Mouse (Mus musculus) intestine, embryonic 14.5 days (tissue): ENCODE data around the gene 1700028P14Rik. TPM values are rescaled to one million over a fixed set of nuclear protein-coding genes. Genes with fewer than 3 reads are reported as not detected.

Experiments used
- ATAC-seq: fragments of 200-750 bp; cut with Nextera tagmentation; replicated peaks from 2 replicates; pipeline ENCODE4 v1.8.0; 2017; ENCODE audit warnings: low read depth, moderate number of reproducible peaks, moderate TSS enrichment, moderate library complexity; ENCODE audit not compliant: low FRiP score, low TSS enrichment
- DNase-seq: peaks from one replicate; pipeline ENCODE4 v3.0.0-alpha.2; 2018; ENCODE audit warnings: low spot score
- H3K27ac ChIP-seq: fragments of 300-500 bp; sonication (generic); 2 replicates; pipeline ENCODE4 v1.5.1; 2014; ENCODE audit warnings: low read depth, mild to moderate bottlenecking, control low read depth
- H3K27me3 ChIP-seq: fragments of 300-500 bp; sonication (generic); replicated peaks from 2 replicates; pipeline ENCODE4 v1.6.1; 2014; ENCODE audit warnings: low read length, control low read depth; ENCODE audit not compliant: control insufficient read depth, insufficient read depth
- H3K36me3 ChIP-seq: fragments of 300-500 bp; sonication (generic); 2 replicates; pipeline ENCODE4 v1.6.1; 2014; ENCODE audit warnings: low read length, control low read depth; ENCODE audit not compliant: control insufficient read depth, insufficient read depth
- H3K4me1 ChIP-seq: fragments of 300-500 bp; sonication (generic); replicated peaks from 2 replicates; pipeline ENCODE4 v1.6.1; 2014; ENCODE audit warnings: low read length, control low read depth, mixed read lengths; ENCODE audit not compliant: control insufficient read depth, insufficient read depth
- H3K4me2 ChIP-seq: fragments of 300-500 bp; sonication (generic); 2 replicates; pipeline ENCODE4 v1.6.1; 2014; ENCODE audit warnings: low read length
- H3K4me3 ChIP-seq: fragments of 300-500 bp; sonication (generic); 2 replicates; pipeline ENCODE4 v1.5.1; 2014; ENCODE audit warnings: low read depth, low read length, control low read depth, mixed read lengths
- H3K9ac ChIP-seq: fragments of 300-500 bp; sonication (generic); 2 replicates; pipeline ENCODE4 v1.6.1; 2014; ENCODE audit warnings: mild to moderate bottlenecking, low read length
- H3K9me3 ChIP-seq: fragments of 300-500 bp; sonication (generic); 2 replicates; pipeline ENCODE4 v1.6.1; 2016; ENCODE audit warnings: low read length, control low read depth; ENCODE audit not compliant: control insufficient read depth
- WGBS: fragments of 180-500 bp; shearing (Covaris S2); extraction: QIAGEN DNeasy Blood & Tissue Kit; methylation state at CpG from one replicate; pipeline ENCODE4 v1.1.7; 2014; 5-methylcytosine and 5-hydroxymethylcytosine counted together
- polyA plus RNA-seq: library from polyadenylated mRNA; unstranded; fragments of >200 nt; fragmentation: Nextera tagmentation; extraction: Ambion mirVana; gene quantifications from 2 replicates; pipeline ENCODE4 v1.2.1, GENCODE M21; 2014

1700028P14Rik gene
- polyA plus RNA-seq, 1 experiment from 2014 or later = not detected

DNA sequence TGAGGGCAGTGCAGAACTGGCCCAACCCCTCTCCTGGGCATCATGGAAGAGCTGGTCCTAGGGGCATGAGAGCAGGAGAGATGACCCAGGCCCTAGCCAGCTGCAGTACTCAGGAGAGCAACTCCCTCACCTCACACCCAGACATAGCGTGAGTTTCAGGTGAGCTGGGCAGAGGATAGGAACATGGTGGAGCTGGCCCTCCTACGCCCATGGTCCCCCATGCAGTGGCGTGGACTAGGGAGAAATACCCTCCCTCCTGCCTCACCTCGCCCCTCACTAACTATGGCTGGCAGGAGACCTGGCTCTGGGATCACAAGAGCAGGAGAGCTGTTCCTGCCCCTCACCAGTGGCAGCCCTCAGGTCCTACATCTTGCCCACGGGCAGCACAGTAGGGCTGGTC lies 8.8 kb downstream of the 1700028P14Rik start:
- no peak overlapping the region for H3K4me3 ChIP-seq
- no peaks in the 10 kb centered on the region for H3K9me3 ChIP-seq
- 93% methylated on average over 5 of the region's 5 CpGs for WGBS
- no peaks in the 10 kb centered on the region for H3K4me1 ChIP-seq
- H3K27me3 ChIP-seq = no peaks in the 10 kb centered on the region
- no peak for ATAC-seq
- no peak for DNase-seq
- H3K4me2 ChIP-seq = no peak overlapping the region
- H3K27ac ChIP-seq = no peak overlapping the region
- H3K36me3 ChIP-seq = no peaks in the 10 kb centered on the region
- H3K9ac ChIP-seq = no peak overlapping the region

DNA sequence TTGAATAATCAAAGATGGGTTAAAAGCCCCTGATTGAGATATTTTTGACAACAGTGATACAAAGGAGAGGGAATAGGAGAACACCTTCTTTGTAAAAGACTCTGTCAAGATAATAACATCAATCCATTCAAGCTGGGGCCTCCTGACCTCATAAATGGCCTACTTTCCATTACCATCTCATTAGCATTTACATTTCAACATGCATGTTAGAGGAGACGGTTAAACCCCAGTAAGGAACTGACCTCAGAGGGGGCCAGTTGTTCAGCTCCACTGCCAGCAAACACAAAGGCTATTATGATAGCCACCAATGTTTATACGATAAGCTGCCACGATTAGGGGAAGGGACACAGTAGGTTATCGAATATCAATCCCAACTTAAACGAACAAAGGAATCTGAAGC lies 15.8 kb downstream of the 1700028P14Rik start:
- WGBS = 80% methylated on average over 5 of the region's 5 CpGs
- Histone ChIP-seq H3K9me3 (no peaks in the 10 kb centered on the region), H3K9ac (no peak overlapping the region), H3K4me3 (no peak overlapping the region), H3K36me3 (no peaks in the 10 kb centered on the region), H3K27me3 (no peaks in the 10 kb centered on the region), H3K4me1 (no peaks in the 10 kb centered on the region), H3K4me2 (no peak overlapping the region), H3K27ac (no peak overlapping the region)
- ATAC-seq = no peak
- DNase-seq = no peak

DNA sequence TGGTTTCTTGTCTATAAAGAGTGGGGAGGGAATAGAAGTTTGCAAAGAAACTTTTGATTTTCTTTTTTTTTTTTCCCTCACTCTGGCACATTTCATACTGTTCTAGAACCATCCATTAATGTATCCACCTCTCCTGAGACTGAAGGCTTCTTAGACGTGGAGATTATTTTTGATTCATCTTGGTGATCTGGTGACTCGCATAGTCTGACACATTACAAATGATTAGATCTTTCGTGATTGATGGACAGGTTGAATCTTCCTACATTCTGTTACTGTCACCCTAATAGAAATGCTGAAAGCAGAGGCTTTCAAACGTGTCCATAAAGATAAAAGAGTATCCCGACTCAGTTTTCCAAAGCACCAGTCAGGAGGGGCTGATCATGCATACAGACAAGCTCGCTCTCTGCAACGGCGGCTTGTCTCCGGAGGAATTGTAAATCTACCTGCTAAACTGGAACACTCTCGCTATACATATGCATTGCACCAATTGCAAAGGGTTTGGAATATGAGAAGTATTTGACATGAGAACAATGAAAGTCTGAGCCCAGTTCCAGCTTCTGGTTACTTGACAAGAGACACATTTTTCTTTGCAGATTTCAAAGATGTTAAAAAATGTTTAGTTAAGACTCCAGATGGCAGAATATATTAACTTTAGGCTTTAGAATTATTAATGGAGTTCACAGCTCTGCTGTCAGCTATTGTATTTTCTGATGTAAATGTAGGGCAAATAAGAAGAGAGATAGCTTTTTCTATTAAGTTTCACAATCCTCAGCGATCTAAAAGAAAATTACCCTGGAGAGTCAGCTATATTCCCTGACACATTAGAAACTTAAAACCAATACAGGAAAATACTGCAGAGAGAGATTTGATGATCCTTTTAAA lies 20.8 kb downstream of the 1700028P14Rik start:
- ATAC-seq (no peak), DNase-seq (no peak)
- Histone ChIP-seq H3K9ac (no peak overlapping the region), H3K27ac (no peak overlapping the region), H3K4me2 (no peak overlapping the region), H3K27me3 (no peaks in the 10 kb centered on the region), H3K9me3 (no peaks in the 10 kb centered on the region), H3K4me3 (no peak overlapping the region), H3K36me3 (no peaks in the 10 kb centered on the region), H3K4me1 (no peaks in the 10 kb centered on the region)
- WGBS = 80% methylated on average over 11 of the region's 11 CpGs

DNA sequence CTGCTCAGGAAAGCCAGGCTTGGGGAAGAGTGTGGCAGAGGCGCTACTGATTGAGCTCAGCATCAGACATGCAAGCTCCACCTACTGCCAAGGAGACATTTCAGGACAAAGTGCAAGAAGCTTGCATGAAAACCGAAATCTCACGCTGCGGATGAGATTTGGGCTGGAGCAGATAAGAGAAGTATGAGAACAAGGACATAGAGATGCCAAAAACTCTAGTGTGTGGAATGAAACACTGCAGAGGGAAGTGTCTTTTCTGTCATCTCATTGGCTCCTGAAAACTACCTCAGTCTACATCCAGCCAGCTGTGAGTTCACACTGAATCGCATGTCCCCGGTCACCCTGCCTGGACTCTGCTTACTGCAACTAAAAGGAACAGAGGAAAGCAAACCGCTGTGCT lies 38.3 kb downstream of the 1700028P14Rik start:
- no peaks in the 10 kb centered on the region for H3K9me3 ChIP-seq
- H3K4me1 ChIP-seq = no peaks in the 10 kb centered on the region
- no peak overlapping the region for H3K27ac ChIP-seq
- DNase-seq (no peak), ATAC-seq (no peak)
- H3K9ac ChIP-seq = no peak overlapping the region
- 72% methylated on average over 7 of the region's 7 CpGs for WGBS
- H3K27me3 ChIP-seq = no peaks in the 10 kb centered on the region
- no peak overlapping the region for H3K4me2 ChIP-seq
- H3K36me3 ChIP-seq = no peaks in the 10 kb centered on the region
- H3K4me3 ChIP-seq = no peak overlapping the region

DNA sequence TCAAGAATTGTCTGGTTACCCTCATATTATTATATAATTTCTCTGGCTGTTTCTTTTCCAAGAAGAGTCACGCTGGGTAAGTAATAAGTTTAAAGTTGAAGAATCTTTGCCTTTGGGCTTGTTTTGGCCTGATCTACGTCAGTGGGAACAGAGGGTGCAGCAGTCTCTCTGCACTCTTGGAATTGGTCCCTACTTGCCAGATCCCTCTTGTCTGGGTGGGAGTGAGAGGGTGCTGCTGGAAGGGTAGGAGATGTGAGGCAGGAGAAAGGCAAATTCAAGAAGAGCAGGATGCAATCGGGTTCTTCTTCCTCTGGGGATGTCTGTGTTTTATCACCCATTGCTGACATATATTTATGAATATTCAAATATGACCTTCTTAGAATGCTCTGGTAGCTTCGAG lies 42.9 kb downstream of the 1700028P14Rik start:
- Histone ChIP-seq H3K36me3 (no peaks in the 10 kb centered on the region), H3K27me3 (no peaks in the 10 kb centered on the region), H3K4me2 (no peak overlapping the region), H3K9me3 (no peaks in the 10 kb centered on the region), H3K9ac (no peak overlapping the region), H3K4me1 (no peaks in the 10 kb centered on the region), H3K4me3 (no peak overlapping the region), H3K27ac (no peak overlapping the region)
- 54% methylated on average over 4 of the region's 4 CpGs for WGBS
- no peak for DNase-seq
- no peak for ATAC-seq

DNA sequence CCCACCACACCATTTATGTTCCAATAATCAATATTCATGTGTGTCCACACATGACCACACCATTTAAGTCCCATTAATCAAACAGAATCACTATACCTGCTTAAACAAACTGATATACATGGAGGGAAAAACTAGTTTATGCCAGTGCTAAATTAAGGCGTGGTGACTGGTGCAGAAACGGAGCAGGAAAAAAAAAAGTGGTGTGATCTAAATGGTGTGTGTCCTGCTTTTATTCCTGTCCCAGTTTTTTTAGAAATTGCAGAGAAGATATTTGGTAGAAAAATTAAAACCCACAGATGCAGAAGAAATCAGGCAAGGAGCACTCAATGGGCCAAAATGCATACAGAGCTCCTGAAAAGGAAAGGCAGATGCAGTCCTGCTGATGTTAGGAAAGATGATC lies 44.7 kb downstream of the 1700028P14Rik start:
- Histone ChIP-seq H3K27ac (no peak overlapping the region), H3K4me2 (no peak overlapping the region), H3K9me3 (no peaks in the 10 kb centered on the region), H3K9ac (no peak overlapping the region), H3K27me3 (no peaks in the 10 kb centered on the region), H3K36me3 (no peaks in the 10 kb centered on the region), H3K4me3 (no peak overlapping the region), H3K4me1 (no peaks in the 10 kb centered on the region)
- WGBS = 88% methylated on average over 2 of the region's 2 CpGs
- ATAC-seq (no peak), DNase-seq (no peak)

DNA sequence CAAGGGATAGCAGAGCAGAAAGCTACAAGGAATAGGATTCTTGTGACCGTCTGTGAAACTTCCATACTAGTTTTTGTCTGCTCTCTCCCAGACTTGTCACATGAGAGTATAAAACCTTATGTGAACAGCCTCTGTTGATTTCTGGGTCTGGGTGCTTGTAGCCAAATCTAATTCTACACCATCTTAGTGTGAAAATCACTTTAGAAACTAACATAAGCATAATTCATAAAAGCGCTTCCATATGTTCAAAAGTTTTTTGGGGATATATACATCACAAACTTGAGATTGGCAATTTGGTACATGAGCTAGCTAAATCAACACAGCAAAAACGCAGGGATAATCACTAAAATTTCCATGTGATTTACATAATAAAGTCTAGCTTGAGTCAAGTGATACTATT lies 57.7 kb downstream of the 1700028P14Rik start:
- H3K27me3 ChIP-seq = no peaks in the 10 kb centered on the region
- ATAC-seq = no peak
- no peaks in the 10 kb centered on the region for H3K9me3 ChIP-seq
- no peaks in the 10 kb centered on the region for H3K36me3 ChIP-seq
- H3K27ac ChIP-seq = no peak overlapping the region
- H3K4me2 ChIP-seq = no peak overlapping the region
- 83% methylated on average over 3 of the region's 3 CpGs for WGBS
- DNase-seq = no peak
- H3K4me3 ChIP-seq = no peak overlapping the region
- H3K4me1 ChIP-seq = no peaks in the 10 kb centered on the region
- no peak overlapping the region for H3K9ac ChIP-seq

DNA sequence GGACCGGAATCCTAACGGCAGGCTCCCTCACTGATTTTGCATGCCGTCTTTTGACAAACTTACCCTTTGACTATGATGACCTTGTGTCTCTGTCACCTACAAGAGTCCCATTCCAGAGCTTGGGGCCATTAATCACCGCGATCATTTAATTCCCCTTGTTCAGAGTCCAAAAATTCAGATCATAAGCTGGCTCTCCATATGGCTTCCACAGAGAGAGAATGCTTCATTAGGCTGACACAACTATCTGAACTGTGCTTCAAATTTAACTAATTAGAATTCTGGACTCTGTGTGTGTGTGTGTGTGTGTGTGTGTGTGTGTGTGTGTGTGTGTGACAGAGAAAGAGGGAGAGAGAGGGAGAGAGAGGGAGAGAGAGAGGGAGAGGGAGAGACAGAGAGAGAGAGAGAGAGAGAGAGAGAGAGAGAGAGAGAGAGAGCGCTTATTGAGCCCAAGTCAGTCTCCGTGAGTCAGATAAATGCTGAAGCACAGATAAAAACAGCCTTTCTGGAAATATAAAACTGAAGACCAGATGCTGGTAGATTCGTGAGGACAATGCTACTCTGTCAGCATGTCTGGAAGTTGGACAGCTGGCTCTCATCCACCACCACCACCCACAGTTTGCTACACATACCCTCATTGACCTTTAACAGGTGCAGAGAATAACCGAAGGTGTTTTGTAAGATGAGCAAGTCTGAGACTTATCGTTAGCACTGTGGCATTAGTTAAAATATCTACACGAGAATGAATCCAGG lies 73.8 kb downstream of the 1700028P14Rik start:
- no peaks in the 10 kb centered on the region for H3K27me3 ChIP-seq
- no peaks in the 10 kb centered on the region for H3K36me3 ChIP-seq
- H3K4me2 ChIP-seq = no peak overlapping the region
- H3K4me1 ChIP-seq = no peaks in the 10 kb centered on the region
- 77% methylated on average over 11 of the region's 11 CpGs for WGBS
- H3K9ac ChIP-seq = no peak overlapping the region
- H3K9me3 ChIP-seq = no peaks in the 10 kb centered on the region
- H3K27ac ChIP-seq = no peak overlapping the region
- H3K4me3 ChIP-seq = no peak overlapping the region
- DNase-seq (no peak), ATAC-seq (no peak)
